Mouse (Mus musculus) lung, embryonic 15.5 days (tissue): Measurements from ENCODE around the gene Usp25. TPM values are rescaled to one million over a fixed set of nuclear protein-coding genes. Genes with fewer than 3 reads are reported as not detected.

Experiments used
- ATAC-seq: fragments of 200-750 bp; cut with Nextera tagmentation; 2 replicates; pipeline ENCODE4 v1.8.0; 2017; ENCODE audit warnings: moderate number of reproducible peaks, borderline replicate concordance; ENCODE audit not compliant: low FRiP score, low TSS enrichment; ENCODE audit errors: extremely low read depth
- H3K27ac ChIP-seq: fragments of 300-500 bp; sonication (generic); 2 replicates; pipeline ENCODE4 v1.5.1; 2015; ENCODE audit warnings: moderate library complexity, mild to moderate bottlenecking, inconsistent platforms
- H3K27me3 ChIP-seq: fragments of 300-500 bp; sonication (generic); 2 replicates; pipeline ENCODE4 v1.6.1; 2015; ENCODE audit warnings: inconsistent platforms
- H3K36me3 ChIP-seq: fragments of 300-500 bp; sonication (generic); 2 replicates; pipeline ENCODE4 v1.6.1; 2015; ENCODE audit warnings: inconsistent platforms
- H3K4me1 ChIP-seq: fragments of 300-500 bp; sonication (generic); 2 replicates; pipeline ENCODE4 v1.6.1; 2015; ENCODE audit warnings: inconsistent platforms
- H3K4me2 ChIP-seq: fragments of 300-500 bp; sonication (generic); 2 replicates; pipeline ENCODE4 v1.6.1; 2015; ENCODE audit warnings: inconsistent platforms, mild to moderate bottlenecking, moderate library complexity
- H3K4me3 ChIP-seq: fragments of 300-500 bp; sonication (generic); 2 replicates; pipeline ENCODE4 v1.5.1; 2015; ENCODE audit warnings: mild to moderate bottlenecking, inconsistent platforms
- H3K9ac ChIP-seq: fragments of 300-500 bp; sonication (generic); 2 replicates; pipeline ENCODE4 v1.6.1; 2015; ENCODE audit warnings: inconsistent platforms
- H3K9me3 ChIP-seq: fragments of 300-500 bp; sonication (generic); 2 replicates; pipeline ENCODE4 v1.6.1; 2016; ENCODE audit warnings: inconsistent platforms
- WGBS: fragments of 180-500 bp; shearing (Covaris S2); methylation state at CpG from one replicate; pipeline ENCODE4 v1.1.7; 2015; 5-methylcytosine and 5-hydroxymethylcytosine counted together
- polyA plus RNA-seq: library from polyadenylated mRNA; unstranded; fragments of >200 nt; fragmentation: Nextera tagmentation; extraction: Ambion mirVana; gene quantifications from 2 replicates; pipeline ENCODE4 v1.2.1, GENCODE M21; 2015

The Usp25 gene
- polyA plus RNA-seq, 1 experiment from 2014 or later, result 20.4 TPM

- no peak overlapping the region for H3K27ac ChIP-seq
- peaks cover under 1% of the 10 kb centered on the region; the same call in 1 of the 2 replicates for H3K36me3 ChIP-seq
- H3K27me3 ChIP-seq, result no peaks in the 10 kb centered on the region
- no peaks in the 10 kb centered on the region for H3K4me1 ChIP-seq
- H3K4me2 ChIP-seq, result no peak overlapping the region
- WGBS, result 88% methylated on average over 5 of the region's 5 CpGs
- no peak overlapping the region for H3K9ac ChIP-seq
- no peak for ATAC-seq
- H3K4me3 ChIP-seq, result no peak overlapping the region
- H3K9me3 ChIP-seq, result no peaks in the 10 kb centered on the region
Observed at GRCm38 (mm10) chr16:77043499-77043898, 30.0 kb downstream of the Usp25 start.

- WGBS, result 85% methylated on average over 2 of the region's 2 CpGs
Observed at GRCm38 (mm10) chr16:77054184-77054583, 40.7 kb downstream of the Usp25 start.

GRCm38 (mm10) chr16:77055519-77056159 lies 42.1 kb downstream of the Usp25 start:
- H3K27ac ChIP-seq, result no peak overlapping the region
- no peaks in the 10 kb centered on the region for H3K4me1 ChIP-seq
- 73% methylated on average over 8 of the region's 8 CpGs for WGBS
- no peak for ATAC-seq
- no peaks in the 10 kb centered on the region for H3K9me3 ChIP-seq
- peaks cover 18% of the 10 kb centered on the region for H3K36me3 ChIP-seq
- no peak overlapping the region for H3K4me3 ChIP-seq
- no peak overlapping the region for H3K9ac ChIP-seq
- no peak overlapping the region for H3K4me2 ChIP-seq
- no peaks in the 10 kb centered on the region for H3K27me3 ChIP-seq

More at GRCm38 (mm10) chr16:77054184-77054583, 40.7 kb downstream of the Usp25 start:
- no peak for ATAC-seq
- Histone ChIP-seq H3K4me3 (no peak overlapping the region), H3K4me2 (no peak overlapping the region), H3K9me3 (no peaks in the 10 kb centered on the region), H3K4me1 (no peaks in the 10 kb centered on the region), H3K27ac (no peak overlapping the region), H3K36me3 (peaks cover 19% of the 10 kb centered on the region), H3K9ac (no peak overlapping the region), H3K27me3 (no peaks in the 10 kb centered on the region)

- Histone ChIP-seq H3K4me2 (no peak overlapping the region), H3K4me3 (no peak overlapping the region), H3K27me3 (no peaks in the 10 kb centered on the region), H3K27ac (no peak overlapping the region), H3K36me3 (peaks cover 18% of the 10 kb centered on the region), H3K9ac (no peak overlapping the region), H3K4me1 (no peaks in the 10 kb centered on the region), H3K9me3 (no peaks in the 10 kb centered on the region)
- 65% methylated on average over 8 of the region's 8 CpGs for WGBS
- ATAC-seq, result no peak
Observed at GRCm38 (mm10) chr16:77056160-77056520, 42.6 kb downstream of the Usp25 start.

GRCm38 (mm10) chr16:77058567-77058966 lies 45.1 kb downstream of the Usp25 start:
- H3K9ac ChIP-seq, result no peak overlapping the region
- H3K36me3 ChIP-seq, result peaks cover 17% of the 10 kb centered on the region
- WGBS, result 83% methylated on average over 6 of the region's 6 CpGs
- no peaks in the 10 kb centered on the region for H3K9me3 ChIP-seq
- ATAC-seq, result no peak
- H3K27ac ChIP-seq, result no peak overlapping the region
- no peak overlapping the region for H3K4me3 ChIP-seq
- H3K4me2 ChIP-seq, result no peak overlapping the region
- no peaks in the 10 kb centered on the region for H3K27me3 ChIP-seq
- H3K4me1 ChIP-seq, result no peaks in the 10 kb centered on the region

GRCm38 (mm10) chr16:77060166-77060565 lies 46.7 kb downstream of the Usp25 start:
- no peak for ATAC-seq
- Histone ChIP-seq H3K9me3 (no peaks in the 10 kb centered on the region), H3K36me3 (peaks cover 15% of the 10 kb centered on the region), H3K4me2 (no peak overlapping the region), H3K4me1 (no peaks in the 10 kb centered on the region), H3K27me3 (no peaks in the 10 kb centered on the region), H3K9ac (no peak overlapping the region), H3K4me3 (no peak overlapping the region), H3K27ac (no peak overlapping the region)
- WGBS, result 74% methylated on average over 8 of the region's 8 CpGs

- H3K9me3 ChIP-seq, result no peaks in the 10 kb centered on the region
- no peak overlapping the region for H3K4me2 ChIP-seq
- WGBS, result 92% methylated on average over 1 of the region's 1 CpGs
- H3K9ac ChIP-seq, result no peak overlapping the region
- H3K36me3 ChIP-seq, result peaks cover 11% of the 10 kb centered on the region
- H3K4me1 ChIP-seq, result no peaks in the 10 kb centered on the region
- no peak for ATAC-seq
- H3K27ac ChIP-seq, result no peak overlapping the region
- no peaks in the 10 kb centered on the region for H3K27me3 ChIP-seq
- no peak overlapping the region for H3K4me3 ChIP-seq
Observed at GRCm38 (mm10) chr16:77063916-77064315, 50.4 kb downstream of the Usp25 start.

- no peak for ATAC-seq
- H3K4me3 ChIP-seq, result no peak overlapping the region
- peaks cover 36% of the 10 kb centered on the region for H3K36me3 ChIP-seq
- no peaks in the 10 kb centered on the region for H3K27me3 ChIP-seq
- no peak overlapping the region for H3K9ac ChIP-seq
- H3K4me1 ChIP-seq, result no peaks in the 10 kb centered on the region
- 71% methylated on average over 15 of the region's 15 CpGs for WGBS
- no peaks in the 10 kb centered on the region for H3K9me3 ChIP-seq
- no peak overlapping the region for H3K4me2 ChIP-seq
- no peak overlapping the region for H3K27ac ChIP-seq
Observed at GRCm38 (mm10) chr16:77076954-77077735, 63.6 kb downstream of the Usp25 start.

- Histone ChIP-seq H3K27ac (no peak overlapping the region), H3K4me3 (no peak overlapping the region), H3K36me3 (peaks cover 31% of the 10 kb centered on the region), H3K4me2 (no peak overlapping the region), H3K9me3 (no peaks in the 10 kb centered on the region), H3K4me1 (no peaks in the 10 kb centered on the region), H3K9ac (no peak overlapping the region), H3K27me3 (no peaks in the 10 kb centered on the region)
- ATAC-seq, result no peak
- 88% methylated on average over 2 of the region's 2 CpGs for WGBS
Observed at GRCm38 (mm10) chr16:77077736-77078005, 64.2 kb downstream of the Usp25 start.

- no peaks in the 10 kb centered on the region for H3K9me3 ChIP-seq
- H3K36me3 ChIP-seq, result peaks cover 31% of the 10 kb centered on the region
- no peak overlapping the region for H3K4me2 ChIP-seq
- H3K4me1 ChIP-seq, result no peaks in the 10 kb centered on the region
- no peak overlapping the region for H3K4me3 ChIP-seq
- H3K27me3 ChIP-seq, result no peaks in the 10 kb centered on the region
- WGBS, result 57% methylated on average over 2 of the region's 2 CpGs
- H3K27ac ChIP-seq, result no peak overlapping the region
- no peak overlapping the region for H3K9ac ChIP-seq
- ATAC-seq, result no peak
Observed at GRCm38 (mm10) chr16:77084071-77084470, 70.6 kb downstream of the Usp25 start.

GRCm38 (mm10) chr16:77089806-77090205 lies 76.3 kb downstream of the Usp25 start:
- no peak overlapping the region for H3K27ac ChIP-seq
- H3K9me3 ChIP-seq, result no peaks in the 10 kb centered on the region
- no peak overlapping the region for H3K9ac ChIP-seq
- no peak overlapping the region for H3K4me3 ChIP-seq
- peaks cover 13% of the 10 kb centered on the region; the same call in 1 of the 2 replicates for H3K36me3 ChIP-seq
- no peak for ATAC-seq
- no peaks in the 10 kb centered on the region for H3K27me3 ChIP-seq
- 87% methylated on average over 3 of the region's 3 CpGs for WGBS
- no peak overlapping the region for H3K4me2 ChIP-seq
- no peaks in the 10 kb centered on the region for H3K4me1 ChIP-seq

- H3K27ac ChIP-seq, result no peak overlapping the region
- no peaks in the 10 kb centered on the region for H3K4me1 ChIP-seq
- H3K4me2 ChIP-seq, result no peak overlapping the region
- no peak overlapping the region for H3K4me3 ChIP-seq
- H3K36me3 ChIP-seq, result peaks cover 9% of the 10 kb centered on the region; the same call in 1 of the 2 replicates
- peak; percentile 89 for ATAC-seq
- 52% methylated on average over 9 of the region's 9 CpGs for WGBS
- no peak overlapping the region for H3K9ac ChIP-seq
- no peaks in the 10 kb centered on the region for H3K27me3 ChIP-seq
- H3K9me3 ChIP-seq, result no peaks in the 10 kb centered on the region
Observed at GRCm38 (mm10) chr16:77093526-77093925, 80.0 kb downstream of the Usp25 start.
